Mouse (Mus musculus) lung, adult 2 months (tissue): Measurements from ENCODE around the gene Pik3ip1.

Source experiments
- CTCF ChIP-seq: fragments of 200-500 bp; IDR thresholded peaks from 2 replicates; pipeline ENCODE4 v1.5.1; 2011; ENCODE audit warnings: mild to moderate bottlenecking, low read length, control low read depth; ENCODE audit not compliant: insufficient read depth
- POLR2A ChIP-seq: fragments of 200-500 bp; IDR thresholded peaks from 2 replicates; pipeline ENCODE4 v1.6.1; 2011; ENCODE audit warnings: low read depth, mild to moderate bottlenecking, control low read depth, low read length, borderline replicate concordance; ENCODE audit errors: extremely low read depth

DNA sequence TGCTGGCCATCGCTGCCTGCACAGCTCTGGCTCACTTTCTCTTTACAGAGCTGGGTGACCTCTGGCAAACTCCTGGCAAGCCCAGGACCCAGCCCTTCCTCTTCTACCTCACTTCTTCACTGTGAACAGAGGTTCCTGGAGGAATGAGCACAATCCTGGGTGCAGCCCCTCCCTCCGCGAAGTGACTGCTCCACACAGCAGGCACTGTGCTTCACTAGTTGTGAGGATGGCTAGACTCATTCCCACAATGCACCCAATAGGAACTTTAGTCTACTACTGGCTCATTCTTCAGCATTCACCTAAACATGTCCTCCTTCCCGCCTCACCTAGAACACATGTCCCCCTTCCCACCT, 19.1 kb downstream of the Pik3ip1 start:
- TF ChIP-seq POLR2A: no peak
- no peak for TF ChIP-seq CTCF
